Mouse (Mus musculus) layer of hippocampus, postnatal 25 days (tissue): ENCODE results near the gene Fmnl2. TPM values are rescaled to one million over a fixed set of nuclear protein-coding genes. Genes with fewer than 3 reads are reported as not detected.

Source experiments
- DNase-seq, 2 experiments: peaks; one replicate each; pipeline ENCODE4 v3.0.0; 2022; ENCODE audit warnings: mixed read lengths in 2 of 2, low spot score in 1 of 2; ENCODE audit errors: extremely low spot score in 1 of 2
- total RNA-seq, 2 experiments: library from RNA; stranded (reverse); gene quantifications; 2 replicates each; pipeline ENCODE4 v1.2.3; 2021

Gene Fmnl2
- total RNA-seq, 2 experiments from 2014 or later: 45.2 to 45.7 TPM

DNA sequence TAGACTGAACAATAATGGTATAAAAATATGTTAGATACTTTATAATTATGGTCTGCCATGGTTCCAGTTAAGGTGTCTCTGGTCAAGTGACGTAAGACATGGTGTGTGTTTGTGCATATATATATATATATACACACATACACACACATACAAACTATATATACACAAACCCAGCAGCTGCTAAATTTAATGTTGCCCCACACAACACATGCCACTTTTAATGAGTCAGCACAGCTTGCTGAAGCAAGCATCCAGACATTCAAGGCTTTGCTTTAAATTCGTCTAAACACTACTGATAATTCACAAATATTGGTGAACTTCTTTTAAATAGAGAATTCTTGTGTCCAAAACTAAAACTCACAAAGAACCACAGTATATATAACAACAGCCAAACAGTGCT lies 121.1 kb downstream of the Fmnl2 start:
- no peak for DNase-seq

DNA sequence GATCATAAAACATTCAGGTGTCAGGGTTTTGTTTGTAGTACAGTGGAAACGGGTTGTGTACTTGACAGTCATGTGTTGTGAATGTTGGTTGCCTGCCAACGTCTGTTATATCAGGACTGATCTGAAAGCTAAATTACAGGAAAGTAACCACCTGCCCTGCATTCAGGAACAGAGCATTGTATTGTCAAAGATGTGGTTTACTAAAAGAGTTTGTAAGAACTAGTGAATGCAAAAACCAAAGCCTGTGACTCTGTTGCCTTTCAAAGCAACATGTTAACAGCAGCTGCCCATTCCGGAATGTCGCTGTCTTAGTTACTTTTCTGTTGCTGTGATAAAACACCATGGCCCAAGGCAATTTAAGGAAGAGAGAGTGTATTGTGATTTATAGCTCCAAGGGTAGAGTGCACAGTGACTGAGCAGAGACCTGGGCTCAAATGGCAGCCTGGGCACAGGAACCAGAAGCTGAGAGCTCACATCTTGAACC lies 121.7 kb downstream of the Fmnl2 start:
- no peak for DNase-seq

- DNase-seq: no peak
Observed at GRCm38 (mm10) chr2:52981126-52981525, 123.5 kb downstream of the Fmnl2 start.

DNA sequence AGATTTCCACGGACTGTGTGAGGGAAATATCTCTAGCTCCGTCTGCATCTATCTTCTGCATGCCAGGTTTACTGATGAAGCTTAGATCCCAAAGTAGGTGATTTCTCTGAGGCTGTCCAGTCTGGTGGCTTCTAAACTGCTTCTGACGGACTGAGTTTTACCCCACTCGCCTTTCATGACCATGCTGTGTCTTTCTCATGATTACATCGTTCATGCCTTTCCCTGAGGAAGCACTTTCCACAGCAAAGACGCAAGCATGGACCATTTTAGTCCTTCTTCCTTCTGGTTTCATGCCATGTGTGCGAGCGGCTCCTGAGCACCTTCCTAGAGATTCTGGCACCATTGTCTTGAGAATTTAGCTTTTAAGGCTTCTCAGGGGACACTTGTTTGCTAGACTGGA lies 123.9 kb downstream of the Fmnl2 start:
- DNase-seq: no peak

GRCm38 (mm10) chr2:52982502-52982901 lies 124.8 kb downstream of the Fmnl2 start:
- no peak for DNase-seq

GRCm38 (mm10) chr2:52984556-52984955 lies 126.9 kb downstream of the Fmnl2 start:
- DNase-seq: no peak

- no peak for DNase-seq
Observed at GRCm38 (mm10) chr2:52985167-52985566, 127.5 kb downstream of the Fmnl2 start.

DNA sequence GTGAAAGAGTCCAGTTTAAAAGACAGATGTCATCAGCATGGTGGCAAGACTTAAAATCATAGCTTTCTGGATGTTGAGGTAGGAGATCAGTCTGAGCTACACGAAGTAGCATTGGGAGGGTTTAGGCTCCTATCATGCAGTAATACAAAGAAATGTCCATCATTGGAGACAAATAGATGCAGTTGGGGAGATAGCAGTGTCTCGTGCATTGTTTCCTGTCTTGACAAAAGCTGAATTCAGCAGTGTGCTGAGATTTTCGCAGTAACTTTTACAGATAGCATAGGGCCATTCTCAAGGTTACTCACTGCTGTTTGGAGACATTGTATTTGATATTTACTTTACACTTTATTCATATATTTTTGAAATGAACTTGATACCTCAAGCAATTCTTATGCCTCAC lies 128.7 kb downstream of the Fmnl2 start:
- DNase-seq: no peak

- no peak for DNase-seq
Observed at GRCm38 (mm10) chr2:52987035-52987434, 129.4 kb downstream of the Fmnl2 start.

DNA sequence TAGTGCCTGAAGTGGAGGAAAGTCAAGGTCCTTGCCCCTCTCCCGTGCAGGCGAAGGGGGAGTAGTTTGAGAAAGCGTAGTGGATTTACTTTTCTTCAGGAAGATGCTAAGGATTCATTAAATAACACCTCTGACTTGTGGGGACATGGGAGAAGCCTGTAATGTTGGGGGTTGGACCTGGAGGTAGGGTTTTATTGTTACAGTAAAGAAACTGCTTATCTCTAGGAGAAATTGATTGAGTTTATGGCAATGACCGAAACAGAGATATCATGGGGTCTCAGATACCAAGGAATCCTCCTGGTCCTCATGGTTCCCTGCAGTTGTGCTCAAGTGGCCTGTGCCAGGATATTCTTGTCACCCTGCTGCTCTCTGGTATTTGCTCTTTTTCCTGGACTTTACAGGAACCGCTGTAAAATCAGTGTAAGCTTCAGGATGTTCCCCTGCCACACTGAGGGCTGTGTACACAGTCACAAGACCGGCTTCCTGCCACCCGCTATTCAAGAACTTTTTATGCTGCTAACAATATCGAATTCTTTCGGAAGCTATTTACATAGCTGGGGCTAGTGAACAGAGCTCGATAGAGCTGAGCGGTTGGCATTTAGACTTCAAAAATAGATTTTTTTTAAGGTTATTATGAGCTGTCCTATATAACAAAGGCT lies 130.1 kb downstream of the Fmnl2 start:
- DNase-seq: no peak

- no peak for DNase-seq
Observed at GRCm38 (mm10) chr2:52989316-52989715, 131.7 kb downstream of the Fmnl2 start.

DNA sequence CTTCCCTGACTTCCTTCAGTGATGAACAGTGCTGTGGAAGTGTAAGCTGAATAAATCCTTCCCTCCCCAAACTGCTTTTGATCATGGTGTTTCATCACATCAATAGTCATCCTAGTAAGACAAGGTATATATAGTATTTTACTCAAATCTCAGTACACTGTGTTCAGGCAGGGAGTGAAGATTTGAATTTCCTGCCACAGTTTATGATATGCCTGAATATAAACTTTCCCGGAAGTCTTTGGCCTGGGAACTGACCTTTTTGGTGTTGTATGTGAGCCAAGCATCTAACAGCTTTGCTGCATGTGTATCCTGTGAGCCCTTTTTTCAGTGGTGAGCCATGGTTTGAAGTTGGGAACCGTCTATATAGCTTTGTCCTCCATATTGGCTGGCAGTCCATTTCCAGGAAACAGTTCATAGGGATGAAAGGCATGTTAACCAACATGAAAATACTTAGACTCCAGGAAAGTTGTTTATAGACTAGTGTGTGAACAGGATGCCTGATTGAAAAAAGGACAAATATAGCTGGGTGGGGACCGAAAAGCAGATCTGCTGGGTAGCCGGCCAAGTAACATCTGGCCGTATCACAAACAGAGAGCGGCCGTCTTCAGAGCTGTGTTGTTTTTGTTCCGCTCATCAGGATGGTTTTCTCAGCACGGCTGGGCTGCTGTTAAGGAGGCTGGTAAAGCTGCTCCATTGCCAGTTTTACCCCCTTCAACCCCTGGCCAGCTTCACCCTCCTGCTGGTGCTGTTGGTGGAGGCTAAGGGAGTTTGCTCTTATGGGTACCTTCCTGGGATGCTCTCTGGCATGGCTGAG lies 133.4 kb downstream of the Fmnl2 start:
- no peak for DNase-seq

GRCm38 (mm10) chr2:52991688-52992194 lies 134.1 kb downstream of the Fmnl2 start:
- DNase-seq: no peak

GRCm38 (mm10) chr2:52993241-52993640 lies 135.6 kb downstream of the Fmnl2 start:
- no peak for DNase-seq

- DNase-seq: no peak
Observed at GRCm38 (mm10) chr2:52994526-52994925, 136.9 kb downstream of the Fmnl2 start.

DNA sequence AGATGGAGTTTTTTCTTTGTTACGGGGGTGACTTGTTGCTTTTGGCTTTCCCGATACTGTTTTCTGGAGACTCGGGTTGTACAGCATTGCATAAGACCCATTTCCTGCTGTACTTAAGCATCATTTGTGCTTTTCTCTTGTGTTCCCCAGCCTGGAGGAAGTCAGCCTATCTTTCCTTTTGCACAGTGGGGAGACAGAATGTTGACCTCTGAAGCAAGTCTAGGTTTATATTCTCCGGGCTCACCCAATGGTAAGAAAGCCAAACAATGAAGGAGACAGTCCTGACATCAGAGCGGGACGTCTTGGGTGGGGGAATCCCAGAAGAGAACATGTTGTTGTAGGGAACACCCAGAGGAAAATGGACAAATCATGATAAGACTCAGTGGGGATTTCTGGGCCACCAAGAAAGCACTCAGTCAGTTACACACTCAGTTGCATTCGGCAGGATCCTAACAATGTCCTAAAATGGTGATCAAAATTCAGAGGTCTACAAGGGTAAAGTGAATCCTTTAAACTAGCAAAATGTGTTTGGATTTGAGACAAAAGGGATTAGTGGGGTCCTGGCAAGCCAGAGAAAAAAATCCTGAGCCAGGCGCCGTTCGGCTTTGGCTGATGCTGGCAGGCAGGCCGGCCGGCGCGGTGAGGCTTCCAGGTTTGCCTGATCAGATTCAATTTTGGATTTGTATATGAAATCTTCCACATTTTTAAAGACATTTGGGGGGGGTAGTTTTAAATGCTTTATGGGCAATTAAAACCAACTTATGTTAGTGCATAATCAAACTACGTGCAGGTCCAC lies 140.5 kb downstream of the Fmnl2 start:
- no peak for DNase-seq

DNA sequence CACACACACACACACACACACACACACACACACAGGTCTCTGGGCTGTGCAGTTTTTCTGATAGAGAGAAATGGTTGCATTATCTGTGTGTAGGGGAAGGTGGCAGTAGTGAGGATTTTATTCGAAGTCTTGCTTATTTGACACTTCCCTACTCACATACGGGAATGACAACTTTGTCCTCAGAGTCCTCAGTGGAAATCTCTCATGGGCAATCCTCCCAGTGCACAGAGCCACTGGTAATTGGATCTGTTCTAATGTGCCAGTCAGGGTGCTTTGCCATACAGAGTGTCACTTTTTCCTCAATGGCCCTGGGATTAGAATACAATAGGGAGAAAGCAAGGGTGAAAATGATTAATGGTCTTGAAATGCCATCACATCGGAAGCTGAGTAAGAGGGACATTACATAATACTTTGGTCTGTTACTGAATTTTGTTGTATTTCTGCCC lies 141.9 kb downstream of the Fmnl2 start:
- no peak for DNase-seq

GRCm38 (mm10) chr2:53000446-53000845 lies 142.8 kb downstream of the Fmnl2 start:
- no peak for DNase-seq

GRCm38 (mm10) chr2:53006161-53006560 lies 148.5 kb downstream of the Fmnl2 start:
- no peak for DNase-seq

DNA sequence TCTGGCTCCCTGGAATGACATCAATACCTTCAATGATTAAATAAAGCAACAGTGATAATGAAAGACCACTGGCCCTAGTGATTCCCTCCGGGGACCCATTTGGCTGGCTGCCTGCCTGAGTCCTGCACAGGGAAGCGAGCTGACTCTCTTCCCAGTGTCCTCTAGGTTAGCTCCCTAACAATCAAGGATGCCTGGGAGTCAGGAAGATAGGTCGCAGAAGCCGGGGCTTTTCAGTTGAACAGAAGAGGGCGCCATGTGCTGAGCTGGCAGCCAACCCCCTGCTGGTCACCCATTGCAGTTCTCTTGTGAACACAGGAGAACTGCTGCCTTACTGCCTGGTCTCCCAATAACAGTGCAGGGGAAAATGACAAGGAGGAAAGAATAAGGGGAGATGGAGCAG lies 149.5 kb downstream of the Fmnl2 start:
- DNase-seq: peak; percentile 29 to 48

- no peak for DNase-seq
Observed at GRCm38 (mm10) chr2:53013051-53013450, 155.4 kb downstream of the Fmnl2 start.
